Mouse (Mus musculus): ENCODE measurements around the gene Etv4.

DNA sequence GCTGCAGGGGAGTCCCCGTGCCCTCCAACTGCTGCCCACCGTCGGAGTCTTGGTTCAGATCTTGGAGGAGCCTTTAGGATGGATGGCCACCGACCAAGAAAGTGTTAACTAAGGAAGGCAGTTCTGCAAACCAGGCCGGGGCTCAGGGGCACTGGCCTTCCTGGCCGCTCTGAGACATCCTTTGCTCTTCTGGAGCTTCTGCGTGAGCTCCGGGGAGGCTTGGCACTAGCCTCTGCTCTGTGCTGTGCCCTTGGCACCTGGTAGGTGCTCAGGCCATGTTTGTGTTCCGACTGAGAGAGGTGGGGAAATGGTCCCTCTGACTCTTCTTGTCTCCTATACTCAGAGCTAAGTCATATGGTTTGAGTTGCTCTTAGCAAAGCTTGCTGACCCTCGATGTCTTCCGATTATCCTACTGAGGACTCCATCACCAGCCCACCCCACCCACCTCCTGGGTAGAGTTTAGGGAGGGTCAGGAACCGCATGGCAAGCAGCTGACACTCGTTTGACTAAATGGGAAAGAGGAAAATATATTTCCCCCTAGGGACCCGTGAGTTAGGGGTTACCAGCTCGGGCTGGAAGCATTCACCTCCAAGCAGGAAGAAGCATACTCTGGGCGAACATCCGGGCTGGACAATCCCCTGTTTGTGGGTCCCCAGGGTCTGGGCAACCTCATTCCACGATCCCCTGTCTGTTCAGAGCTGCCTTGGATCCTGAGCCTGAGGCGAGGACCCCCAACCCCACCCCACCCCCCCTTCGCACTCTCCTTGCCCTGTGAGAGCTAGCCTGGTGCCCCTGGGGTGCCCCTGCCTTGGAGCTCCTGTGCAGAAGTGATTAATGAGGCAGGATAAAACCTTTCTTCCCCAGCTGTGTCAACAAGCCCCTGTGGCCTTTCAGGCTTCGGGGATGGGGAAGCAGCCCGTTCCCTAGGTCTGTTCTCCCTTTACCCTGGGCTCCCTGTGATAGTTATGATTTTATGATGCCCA, 30.2 kb upstream of the Etv4 start:
- TF ChIP-seq CTCF (IDR thresholded peaks at IDR 0.05; ENCODE audit: borderline replicate concordance, insufficient read depth, low read length): no peak
- no peak for TF ChIP-seq POLR2A (IDR thresholded peaks at IDR 0.05; ENCODE audit: low read depth, low read length)

Measured in embryonic fibroblast, embryonic 13.5 days (primary cell).